Mouse (Mus musculus): ENCODE data around the gene P4ha2.

GRCm38 (mm10) chr11:54160920-54161319, 61.0 kb downstream of the P4ha2 start:
- TF ChIP-seq POLR2A (IDR thresholded peaks at IDR 0.05; ENCODE audit: low read depth, low read length), result no peak
- TF ChIP-seq CTCF (conservative IDR thresholded peaks at IDR 0.05; ENCODE audit: insufficient read depth, insufficient read length, low read depth, low read length), result no peak
